Mouse (Mus musculus): ENCODE measurements at regions not wholly inside any gene's neighbourhood (a gene's known extent, or its start where the extent isn't known, plus 50 kb on each side); places are given as distances from the start of the nearest gene placed in this dataset.

DNA sequence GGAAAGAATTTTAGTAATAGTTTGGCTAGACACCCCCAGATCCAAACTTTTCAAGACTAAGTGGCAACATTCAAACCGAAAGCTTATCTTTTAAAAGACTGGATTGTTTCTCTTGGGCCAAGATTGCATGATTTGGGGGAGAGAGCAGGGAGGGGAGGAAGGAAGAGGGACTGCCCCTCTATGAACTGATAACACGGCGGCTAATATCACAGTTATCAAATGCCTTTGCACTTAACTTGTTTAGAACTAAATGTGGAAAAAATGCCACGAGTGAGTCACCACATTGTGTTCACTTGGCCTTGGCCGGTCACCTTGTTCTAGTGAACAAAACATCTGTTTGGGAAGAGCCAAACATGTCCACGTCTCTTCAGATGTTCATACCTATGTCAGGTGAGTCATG is 92.3 kb downstream of the Tes start:
- Histone ChIP-seq H3K27me3 (no peaks in the 10 kb centered on the region), H3K4me3 (no peak overlapping the region), H3K4me2 (replicated peaks) (no peak overlapping the region), H3K27ac (no peak overlapping the region), H3K36me3 (no peaks in the 10 kb centered on the region), H3K9me3 (no peaks in the 10 kb centered on the region), H3K4me1 (no peaks in the 10 kb centered on the region), H3K9ac (no peak overlapping the region)
- no peak for ATAC-seq (ENCODE audit: insufficient number of reproducible peaks, insufficient read depth, low FRiP score, low TSS enrichment)
- 83% methylated on average over 6 of the region's 6 CpGs for WGBS

DNA sequence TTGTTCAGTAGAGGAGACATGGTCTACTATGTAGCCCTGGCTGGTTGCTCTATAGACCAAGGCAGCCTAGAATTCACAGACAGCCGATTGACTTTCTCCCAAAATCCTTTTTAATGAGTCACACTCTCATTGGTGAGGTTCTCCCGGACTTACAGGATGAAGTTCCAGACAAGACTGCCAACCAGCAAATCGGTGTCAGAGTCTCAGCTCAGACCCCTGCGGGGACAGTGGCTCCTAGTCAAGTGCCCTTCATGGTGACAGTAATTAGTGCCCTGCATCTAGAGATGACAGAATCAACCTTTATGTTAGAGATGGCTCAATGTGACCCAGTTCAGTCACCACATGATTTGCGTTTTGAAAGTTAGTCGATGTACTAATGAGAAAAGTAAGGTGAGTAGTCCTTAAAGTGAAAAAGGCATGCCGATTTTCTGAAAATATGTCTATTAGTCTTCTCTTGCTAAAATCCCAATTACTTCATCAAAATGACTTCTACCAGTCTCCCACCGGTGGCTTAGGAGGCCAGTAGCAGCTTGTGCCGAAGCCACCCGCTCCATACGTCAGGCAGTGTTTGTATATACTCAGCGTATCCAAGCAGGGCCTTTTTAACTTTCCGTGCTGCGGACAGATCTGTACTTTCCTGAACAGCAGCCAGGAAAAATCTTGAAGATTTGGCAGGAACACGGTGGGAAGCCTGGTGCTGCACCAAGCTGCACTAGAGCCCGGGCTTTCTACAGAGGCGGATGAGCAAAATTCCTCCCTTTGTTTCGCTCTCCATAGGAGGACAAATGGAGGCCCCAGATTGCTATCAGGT is 105.2 kb downstream of the Tes start:
- WGBS, result 59% methylated on average over 18 of the region's 18 CpGs
- no peaks in the 10 kb centered on the region for H3K36me3 ChIP-seq
- H3K27me3 ChIP-seq, result no peaks in the 10 kb centered on the region
- no peak overlapping the region for H3K9ac ChIP-seq
- no peaks in the 10 kb centered on the region for H3K9me3 ChIP-seq
- H3K27ac ChIP-seq, result no peak overlapping the region
- no peak overlapping the region for H3K4me3 ChIP-seq
- no peak overlapping the region for H3K4me2 ChIP-seq (replicated peaks)
- ATAC-seq (ENCODE audit: insufficient number of reproducible peaks, insufficient read depth, low FRiP score, low TSS enrichment), result 0 out of 2 replicates have a peak, but pooled peaks have one; percentile 54
- peaks cover 8% of the 10 kb centered on the region for H3K4me1 ChIP-seq

DNA sequence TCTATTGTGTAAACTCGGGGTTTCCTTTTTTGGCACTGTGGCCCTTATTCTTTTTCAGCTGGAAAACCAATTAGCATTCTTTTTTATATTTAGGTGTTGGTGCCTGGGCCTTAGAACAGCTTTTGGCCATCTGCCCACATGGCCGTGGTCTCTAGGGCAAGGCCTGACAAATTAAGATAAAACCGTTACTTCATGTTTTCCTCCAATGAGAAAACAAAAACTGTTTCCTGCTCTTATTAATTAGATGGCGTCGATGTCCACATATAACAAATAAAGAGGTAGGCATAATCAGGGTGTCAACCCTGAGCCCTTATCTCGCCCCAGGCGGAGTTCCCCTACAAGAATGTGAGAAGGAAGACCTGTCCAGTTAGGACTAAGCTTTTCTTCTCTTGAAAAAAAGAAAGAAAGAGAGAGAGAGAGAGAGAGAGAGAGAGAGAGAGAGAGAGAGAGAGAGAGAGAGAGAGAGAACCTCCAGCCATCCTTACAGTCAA is 105.9 kb downstream of the Tes start:
- H3K9ac ChIP-seq, result no peak overlapping the region
- no peak overlapping the region for H3K4me3 ChIP-seq
- H3K27ac ChIP-seq, result 0 out of 2 replicates have a peak overlapping the region, but pooled peaks have one; percentile 25
- H3K4me1 ChIP-seq, result peaks cover 8% of the 10 kb centered on the region
- H3K4me2 ChIP-seq (replicated peaks), result peak overlapping the region; percentile 34
- ATAC-seq (ENCODE audit: insufficient number of reproducible peaks, insufficient read depth, low FRiP score, low TSS enrichment), result no peak
- no peaks in the 10 kb centered on the region for H3K9me3 ChIP-seq
- no peaks in the 10 kb centered on the region for H3K36me3 ChIP-seq
- WGBS, result 57% methylated on average over 7 of the region's 7 CpGs
- H3K27me3 ChIP-seq, result no peaks in the 10 kb centered on the region

DNA sequence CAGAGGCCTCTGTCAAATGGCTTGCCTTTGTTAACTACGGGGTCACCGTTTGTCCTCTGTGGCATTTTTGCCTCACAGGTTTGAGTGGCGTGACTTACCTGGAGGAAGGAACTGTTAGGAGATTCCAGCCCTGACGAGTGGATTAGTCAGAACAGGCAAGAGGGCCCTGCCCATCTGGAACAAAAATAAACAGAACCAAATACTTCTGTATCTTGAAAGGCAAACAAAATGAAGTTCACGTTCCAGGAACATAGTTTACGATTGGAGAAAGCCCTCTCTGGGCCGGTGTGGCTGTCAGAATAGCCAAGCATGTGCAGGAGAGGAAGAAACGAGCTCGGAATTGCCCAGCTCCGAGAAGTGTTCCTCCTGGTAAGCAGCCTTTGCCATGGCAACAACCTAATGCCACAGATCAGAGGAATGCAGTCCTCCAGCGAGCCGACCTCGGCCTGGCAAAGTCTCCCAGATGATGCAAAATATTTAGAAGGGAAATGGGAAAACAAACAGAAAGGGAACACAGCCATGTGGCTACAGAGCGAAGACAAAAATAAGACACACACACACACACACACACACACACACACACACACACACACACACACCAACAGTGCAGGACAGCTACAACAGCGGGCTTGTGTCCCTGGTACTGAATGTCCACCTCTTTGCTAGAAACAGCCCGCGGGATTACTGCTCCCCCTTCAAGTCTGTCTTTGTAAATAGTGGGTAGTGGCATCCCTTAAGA is 106.5 kb downstream of the Tes start:
- Histone ChIP-seq H3K27me3 (no peaks in the 10 kb centered on the region), H3K4me2 (replicated peaks) (peak overlapping the region; percentile 34), H3K36me3 (no peaks in the 10 kb centered on the region), H3K27ac (0 out of 2 replicates have a peak overlapping the region, but pooled peaks have one; percentile 48), H3K9me3 (no peaks in the 10 kb centered on the region), H3K4me1 (peaks cover 8% of the 10 kb centered on the region), H3K4me3 (no peak overlapping the region), H3K9ac (no peak overlapping the region)
- 19% methylated on average over 17 of the region's 17 CpGs for WGBS
- ATAC-seq (ENCODE audit: insufficient number of reproducible peaks, insufficient read depth, low FRiP score, low TSS enrichment), result 0 out of 2 replicates have a peak, but pooled peaks have one; percentile 28

DNA sequence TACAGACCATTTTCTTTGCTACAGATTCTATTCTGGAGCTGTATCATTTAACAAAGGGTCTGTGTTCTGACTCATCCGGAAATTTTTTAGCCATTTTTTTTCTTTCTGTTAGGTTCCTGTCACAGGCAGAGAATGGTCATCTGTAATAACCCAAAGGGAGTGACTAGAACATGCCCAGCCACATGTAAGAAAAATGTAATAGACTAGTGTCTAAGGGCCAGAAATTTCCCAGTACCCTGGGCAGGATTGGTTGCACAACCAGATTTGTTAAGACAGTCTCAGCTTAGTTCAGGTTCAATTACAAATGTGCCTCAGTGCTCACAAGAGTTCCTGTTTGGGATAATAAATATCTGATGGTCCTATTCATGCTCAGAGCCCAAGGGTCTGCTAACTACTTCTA is 107.1 kb downstream of the Tes start:
- no peak overlapping the region for H3K4me3 ChIP-seq
- peaks cover 8% of the 10 kb centered on the region for H3K4me1 ChIP-seq
- no peak overlapping the region for H3K27ac ChIP-seq
- no peaks in the 10 kb centered on the region for H3K9me3 ChIP-seq
- H3K36me3 ChIP-seq, result no peaks in the 10 kb centered on the region
- no peak overlapping the region for H3K4me2 ChIP-seq (replicated peaks)
- no peaks in the 10 kb centered on the region for H3K27me3 ChIP-seq
- WGBS, result 32% methylated on average over 1 of the region's 1 CpGs
- ATAC-seq (ENCODE audit: insufficient number of reproducible peaks, insufficient read depth, low FRiP score, low TSS enrichment), result no peak
- no peak overlapping the region for H3K9ac ChIP-seq

DNA sequence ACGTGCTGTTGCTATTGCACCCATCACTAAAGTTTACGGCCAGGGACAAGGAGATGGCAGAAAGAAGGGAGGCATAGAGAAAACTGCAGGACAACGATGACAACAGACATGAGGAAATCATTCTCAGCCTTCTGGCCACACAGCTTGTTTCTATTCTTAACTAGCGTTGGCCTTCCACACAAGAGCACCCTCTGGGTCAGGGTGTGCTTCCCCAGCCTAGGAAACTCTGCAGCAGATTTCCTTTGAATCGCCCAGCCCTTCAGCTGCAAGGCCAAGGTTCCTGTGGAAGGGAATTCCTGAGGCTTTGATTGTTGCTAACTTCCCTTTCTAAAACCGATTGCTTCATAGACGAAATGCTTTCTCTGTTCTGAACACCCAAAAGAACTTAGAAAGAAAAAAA is 103.8 kb upstream of the Cav2 start:
- 44% methylated on average over 7 of the region's 7 CpGs for WGBS

DNA sequence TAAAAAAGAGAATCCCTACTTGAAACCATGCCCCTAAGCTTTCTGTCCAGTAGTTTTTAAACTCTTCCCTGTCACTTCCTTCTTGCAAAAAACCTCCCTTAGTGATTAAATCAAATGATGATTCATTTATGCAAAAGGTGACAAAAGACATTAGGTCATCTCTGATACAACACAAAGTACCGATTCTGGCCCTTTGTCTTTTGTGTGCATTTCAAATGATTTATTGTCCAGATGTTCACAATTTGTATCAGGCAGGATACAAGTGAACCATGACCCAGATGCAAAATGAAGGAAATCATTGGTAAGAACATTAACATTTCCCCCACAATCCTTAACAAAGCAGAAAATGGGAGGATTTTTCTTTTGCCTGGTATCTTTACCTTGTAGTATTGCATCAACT is 101.5 kb upstream of the Cav2 start:
- H3K4me1 ChIP-seq, result no peaks in the 10 kb centered on the region
- H3K27ac ChIP-seq, result no peak overlapping the region
- H3K4me3 ChIP-seq, result no peak overlapping the region
- H3K9me3 ChIP-seq, result no peaks in the 10 kb centered on the region
- H3K9ac ChIP-seq, result no peak overlapping the region
- ATAC-seq (ENCODE audit: insufficient number of reproducible peaks, insufficient read depth, low FRiP score, low TSS enrichment), result no peak
- no peaks in the 10 kb centered on the region for H3K36me3 ChIP-seq
- 51% methylated on average over 1 of the region's 1 CpGs for WGBS
- no peak overlapping the region for H3K4me2 ChIP-seq (replicated peaks)
- no peaks in the 10 kb centered on the region for H3K27me3 ChIP-seq

More for the DNA sequence above, 103.8 kb upstream of the Cav2 start:
- H3K4me1 ChIP-seq, result no peaks in the 10 kb centered on the region
- no peaks in the 10 kb centered on the region for H3K36me3 ChIP-seq
- H3K27ac ChIP-seq, result no peak overlapping the region
- ATAC-seq (ENCODE audit: insufficient number of reproducible peaks, insufficient read depth, low FRiP score, low TSS enrichment), result no peak
- no peaks in the 10 kb centered on the region for H3K9me3 ChIP-seq
- H3K4me2 ChIP-seq (replicated peaks), result no peak overlapping the region
- no peak overlapping the region for H3K4me3 ChIP-seq
- H3K27me3 ChIP-seq, result no peaks in the 10 kb centered on the region
- no peak overlapping the region for H3K9ac ChIP-seq

DNA sequence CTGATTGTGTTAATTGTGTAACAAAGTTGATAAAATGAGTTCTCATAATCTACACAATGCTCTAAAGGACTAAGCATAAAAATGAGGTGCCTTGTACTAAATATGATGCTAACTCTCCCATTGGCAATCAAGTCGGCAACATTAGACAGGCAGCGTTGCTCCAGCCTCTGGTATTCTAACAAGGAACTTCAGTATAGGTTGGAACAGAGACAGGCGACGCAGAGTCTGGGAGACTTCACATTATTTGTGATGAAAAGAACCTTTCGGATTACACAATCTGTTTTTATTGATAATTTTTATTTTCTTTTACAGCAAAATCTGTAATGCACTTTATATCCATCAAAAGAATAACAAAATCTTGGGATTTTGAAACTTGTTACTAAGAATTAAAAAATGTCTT is 94.4 kb upstream of the Cav2 start:
- Histone ChIP-seq H3K9ac (no peak overlapping the region), H3K4me3 (no peak overlapping the region), H3K36me3 (no peaks in the 10 kb centered on the region), H3K9me3 (no peaks in the 10 kb centered on the region), H3K27me3 (no peaks in the 10 kb centered on the region), H3K4me2 (replicated peaks) (no peak overlapping the region), H3K4me1 (no peaks in the 10 kb centered on the region), H3K27ac (no peak overlapping the region)
- no peak for ATAC-seq (ENCODE audit: insufficient number of reproducible peaks, insufficient read depth, low FRiP score, low TSS enrichment)
- 80% methylated on average over 5 of the region's 5 CpGs for WGBS

DNA sequence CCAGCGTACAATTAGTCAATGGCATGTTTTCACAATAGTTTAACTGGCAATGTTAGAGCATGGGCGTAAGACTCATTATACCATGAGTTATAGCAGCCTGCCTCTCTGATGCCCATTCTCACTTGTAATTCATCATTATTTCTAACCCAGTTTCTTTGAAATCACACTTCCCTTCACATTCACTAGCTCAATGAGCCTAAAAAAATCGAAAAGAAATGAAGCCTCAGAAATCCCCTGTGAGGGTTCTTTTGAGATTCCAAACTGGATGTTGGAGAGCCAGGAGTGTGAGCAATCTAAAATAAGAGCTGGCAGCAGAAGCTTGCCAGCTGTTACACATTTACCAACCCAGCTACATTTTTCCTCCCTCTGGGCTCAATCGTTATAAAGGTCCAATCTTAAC is 93.9 kb upstream of the Cav2 start:
- no peak for ATAC-seq (ENCODE audit: insufficient number of reproducible peaks, insufficient read depth, low FRiP score, low TSS enrichment)
- no peaks in the 10 kb centered on the region for H3K36me3 ChIP-seq
- H3K4me2 ChIP-seq (replicated peaks), result no peak overlapping the region
- H3K9me3 ChIP-seq, result no peaks in the 10 kb centered on the region
- no peak overlapping the region for H3K9ac ChIP-seq
- H3K4me1 ChIP-seq, result no peaks in the 10 kb centered on the region
- 73% methylated on average over 4 of the region's 4 CpGs for WGBS
- no peak overlapping the region for H3K4me3 ChIP-seq
- no peaks in the 10 kb centered on the region for H3K27me3 ChIP-seq
- H3K27ac ChIP-seq, result no peak overlapping the region

DNA sequence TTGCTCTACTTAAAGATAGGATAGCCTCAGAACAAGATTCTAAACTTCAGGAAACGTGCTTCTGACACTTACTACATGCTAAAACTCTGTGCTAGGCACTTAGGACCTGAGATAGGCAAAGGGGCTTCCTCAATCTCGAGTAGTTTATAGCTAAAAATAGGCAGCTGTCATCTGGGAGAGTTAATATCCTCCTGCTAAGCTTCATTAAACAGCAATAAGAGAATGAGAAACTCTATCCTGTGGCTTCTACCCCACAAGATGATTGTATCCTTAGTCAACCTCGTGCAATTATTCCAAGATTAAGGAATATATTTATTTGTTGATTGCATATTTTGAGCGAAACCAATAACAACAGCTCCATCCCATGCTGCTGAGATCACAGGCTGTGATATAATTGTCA is 85.4 kb upstream of the Cav2 start:
- no peaks in the 10 kb centered on the region for H3K27me3 ChIP-seq
- no peak overlapping the region for H3K27ac ChIP-seq
- ATAC-seq (ENCODE audit: insufficient number of reproducible peaks, insufficient read depth, low FRiP score, low TSS enrichment), result no peak
- H3K4me3 ChIP-seq, result no peak overlapping the region
- no peaks in the 10 kb centered on the region for H3K9me3 ChIP-seq
- H3K9ac ChIP-seq, result no peak overlapping the region
- no peak overlapping the region for H3K4me2 ChIP-seq (replicated peaks)
- WGBS, result 62% methylated on average over 4 of the region's 4 CpGs
- H3K4me1 ChIP-seq, result no peaks in the 10 kb centered on the region
- no peaks in the 10 kb centered on the region for H3K36me3 ChIP-seq

DNA sequence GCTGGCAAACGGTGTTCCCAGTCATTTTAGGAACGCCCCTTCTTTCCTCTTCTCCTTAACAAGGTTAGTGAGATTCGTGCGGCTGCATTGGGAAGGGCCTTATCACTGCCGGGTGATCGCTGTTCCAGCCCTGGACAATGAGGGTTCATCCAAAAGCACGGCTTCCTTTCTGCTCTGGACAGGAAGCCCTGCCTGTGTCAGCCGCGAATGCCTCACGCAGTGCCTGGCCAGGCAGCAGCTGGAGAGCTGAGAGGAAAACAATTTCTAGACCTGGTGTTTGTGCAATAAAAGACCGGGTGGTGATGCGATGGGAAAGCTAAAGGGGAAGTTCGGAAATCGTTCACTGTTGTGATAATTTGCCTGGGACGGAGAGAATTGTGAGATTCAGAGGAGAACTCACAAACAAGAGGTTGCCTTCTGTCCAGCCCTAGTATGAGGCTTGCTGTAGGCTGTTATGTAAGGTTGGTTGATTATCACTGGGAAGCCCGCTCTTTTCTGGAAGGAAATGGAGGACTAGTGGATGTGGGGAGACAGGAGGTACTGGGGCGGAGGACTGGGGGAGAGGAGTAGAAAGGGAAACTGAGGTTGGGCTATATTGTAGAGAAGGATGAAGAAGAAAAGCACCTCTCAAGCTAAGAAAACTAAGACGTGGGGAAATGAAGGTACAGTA is 83.1 kb upstream of the Cav2 start:
- Histone ChIP-seq H3K9ac (no peak overlapping the region), H3K27ac (0 out of 2 replicates have a peak overlapping the region, but pooled peaks have one; percentile 25), H3K4me3 (no peak overlapping the region), H3K9me3 (no peaks in the 10 kb centered on the region), H3K4me2 (replicated peaks) (no peak overlapping the region), H3K27me3 (no peaks in the 10 kb centered on the region), H3K36me3 (no peaks in the 10 kb centered on the region), H3K4me1 (no peaks in the 10 kb centered on the region)
- WGBS, result 67% methylated on average over 18 of the region's 18 CpGs
- ATAC-seq (ENCODE audit: insufficient number of reproducible peaks, insufficient read depth, low FRiP score, low TSS enrichment), result no peak
